Mouse (Mus musculus): ENCODE measurements around the gene Slc4a8. TPM values are rescaled to one million over a fixed set of nuclear protein-coding genes. Genes with fewer than 3 reads are reported as not detected.
"Not testable (repeated sequence)": the region's sequence is repeated elsewhere in the genome, so short reads cannot be mapped to it uniquely, and the experiment has no call there.

The Slc4a8 gene
- polyA plus RNA-seq, 1 experiment from 2014 or later: 8.4 TPM

DNA sequence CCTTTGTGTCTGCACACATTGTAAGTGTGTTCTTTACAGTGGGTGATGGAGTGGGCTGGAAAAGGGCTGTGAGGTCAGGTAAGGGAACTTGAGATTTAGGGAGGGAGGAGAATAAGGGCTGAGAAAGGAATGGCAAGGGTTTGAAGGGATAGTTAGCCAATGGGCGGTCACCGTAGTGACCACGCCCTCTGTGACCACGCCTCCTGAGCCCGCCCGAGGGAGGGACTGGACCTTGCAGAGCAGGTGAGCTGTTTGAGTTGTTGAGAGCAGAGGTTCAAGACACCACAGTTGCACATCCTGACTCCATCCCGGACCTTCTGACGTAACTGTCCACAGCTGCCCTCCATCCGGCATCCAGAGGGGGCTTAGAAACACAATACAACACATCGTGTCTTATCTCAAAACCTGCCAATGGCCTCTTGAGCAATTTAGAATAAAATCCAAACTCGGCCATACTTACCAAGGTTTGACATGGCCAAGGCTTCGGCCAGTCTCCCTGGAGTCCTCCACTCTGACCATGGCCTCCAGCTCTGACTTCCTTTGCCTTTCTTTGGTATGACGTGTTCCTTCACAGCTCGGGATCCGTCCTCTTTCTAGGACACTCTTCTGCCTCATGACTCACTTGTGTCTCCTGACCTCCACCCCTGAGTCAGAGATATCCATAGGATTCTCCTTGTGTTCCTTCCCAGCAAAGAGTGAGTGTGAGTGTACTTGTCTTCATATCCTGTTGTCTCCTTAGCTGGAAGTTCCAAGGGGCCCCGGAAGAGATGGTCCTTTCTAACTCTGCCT lies 2.8 kb downstream of the Slc4a8 start:
- WGBS: 84% methylated on average over 16 of the region's 16 CpGs
- Histone ChIP-seq H3K4me3 (no peak overlapping the region), H3K27me3 (ENCODE audit: low read depth, poor library complexity, severe bottlenecking) (peaks cover 22% of the 10 kb centered on the region), H3K9me3 (replicated peaks) (no peaks in the 10 kb centered on the region), H3K36me3 (peaks cover 8% of the 10 kb centered on the region), H3K27ac (replicated peaks) (no peak overlapping the region), H3K4me1 (peaks cover 30% of the 10 kb centered on the region)
- DNase-seq (ENCODE audit: low spot score): no peak

DNA sequence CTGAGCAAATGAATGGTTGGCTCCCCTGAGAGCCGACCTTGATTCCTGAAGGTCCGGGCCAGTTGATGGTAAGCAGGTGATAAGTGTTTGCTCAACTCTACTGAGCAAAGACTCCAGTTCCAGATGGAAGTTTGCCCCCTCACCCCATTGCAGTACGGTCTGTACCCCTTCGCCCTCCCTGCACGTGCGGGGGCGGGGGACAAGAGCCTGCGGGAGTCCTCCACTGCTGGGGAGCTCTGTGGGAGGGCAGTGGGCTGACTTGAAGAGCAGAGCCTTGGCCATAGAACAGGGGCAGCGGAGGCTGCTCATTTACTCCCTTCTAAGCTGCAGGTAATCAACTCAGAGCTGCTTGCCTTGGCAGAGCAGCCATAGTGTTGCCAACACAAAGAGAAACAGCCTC lies 5.3 kb downstream of the Slc4a8 start:
- no peak overlapping the region for H3K4me3 ChIP-seq
- no peak for DNase-seq (ENCODE audit: low spot score)
- H3K4me1 ChIP-seq: peaks cover 14% of the 10 kb centered on the region
- H3K36me3 ChIP-seq: peaks cover 17% of the 10 kb centered on the region
- peaks cover 22% of the 10 kb centered on the region for H3K27me3 ChIP-seq (ENCODE audit: low read depth, poor library complexity, severe bottlenecking)
- 79% methylated on average over 9 of the region's 9 CpGs for WGBS
- H3K27ac ChIP-seq (replicated peaks): no peak overlapping the region
- no peaks in the 10 kb centered on the region; the same call in 1 of the 2 replicates for H3K9me3 ChIP-seq (replicated peaks)

DNA sequence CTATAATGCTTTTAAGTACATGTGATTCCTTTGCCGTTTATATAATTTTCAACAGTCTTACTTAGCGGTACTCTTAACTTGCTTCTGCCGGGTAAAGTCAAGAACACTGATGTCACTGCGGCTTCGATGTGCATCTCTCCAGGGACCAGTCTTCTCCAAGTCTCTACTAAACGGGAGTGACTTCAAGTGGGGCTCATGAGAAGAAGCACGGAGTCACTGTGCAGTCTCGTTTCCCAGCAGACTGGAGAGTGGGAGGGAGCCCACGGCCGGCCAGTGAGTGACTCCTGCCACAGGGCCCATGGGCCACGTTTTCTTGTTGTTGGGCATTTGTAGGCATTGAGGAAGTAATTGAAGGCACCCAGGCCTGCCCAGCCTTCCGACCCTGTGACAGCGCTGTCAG lies 6.3 kb downstream of the Slc4a8 start:
- 0 out of 2 replicates have a peak, but pooled peaks cover 4% of the 10 kb centered on the region for H3K4me1 ChIP-seq
- no peak overlapping the region for H3K4me3 ChIP-seq
- peaks cover 19% of the 10 kb centered on the region for H3K36me3 ChIP-seq
- H3K27ac ChIP-seq (replicated peaks): no peak overlapping the region
- WGBS: 92% methylated on average over 13 of the region's 13 CpGs
- H3K9me3 ChIP-seq (replicated peaks): no peaks in the 10 kb centered on the region; the same call in 1 of the 2 replicates
- peaks cover 16% of the 10 kb centered on the region for H3K27me3 ChIP-seq (ENCODE audit: low read depth, poor library complexity, severe bottlenecking)
- DNase-seq (ENCODE audit: low spot score): no peak

DNA sequence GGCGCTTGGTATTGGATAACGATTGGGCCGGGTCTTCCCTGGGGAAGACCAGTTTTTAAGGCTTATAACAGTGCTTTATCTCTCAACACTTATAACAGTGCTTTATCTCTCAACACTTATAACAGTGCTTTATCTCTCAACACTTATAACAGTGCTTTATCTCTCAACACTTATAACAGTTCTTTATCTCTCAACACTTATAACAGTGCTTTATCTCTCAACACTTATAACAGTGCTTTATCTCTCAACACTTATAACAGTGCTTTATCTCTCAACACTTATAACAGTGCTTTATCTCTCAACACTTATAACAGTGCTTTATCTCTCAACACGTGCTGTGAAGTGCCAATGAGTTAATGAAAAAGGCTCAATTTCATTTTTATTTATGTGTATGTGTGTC lies 7.5 kb downstream of the Slc4a8 start:
- H3K4me1 ChIP-seq; H3K4me3 ChIP-seq; H3K27ac ChIP-seq (replicated peaks); H3K27me3 ChIP-seq (ENCODE audit: low read depth, poor library complexity, severe bottlenecking); H3K9me3 ChIP-seq (replicated peaks); DNase-seq (ENCODE audit: low spot score): not testable (repeated sequence)
- H3K36me3 ChIP-seq: peaks cover 19% of the 10 kb centered on the region
- WGBS: 88% methylated on average over 4 of the region's 4 CpGs

DNA sequence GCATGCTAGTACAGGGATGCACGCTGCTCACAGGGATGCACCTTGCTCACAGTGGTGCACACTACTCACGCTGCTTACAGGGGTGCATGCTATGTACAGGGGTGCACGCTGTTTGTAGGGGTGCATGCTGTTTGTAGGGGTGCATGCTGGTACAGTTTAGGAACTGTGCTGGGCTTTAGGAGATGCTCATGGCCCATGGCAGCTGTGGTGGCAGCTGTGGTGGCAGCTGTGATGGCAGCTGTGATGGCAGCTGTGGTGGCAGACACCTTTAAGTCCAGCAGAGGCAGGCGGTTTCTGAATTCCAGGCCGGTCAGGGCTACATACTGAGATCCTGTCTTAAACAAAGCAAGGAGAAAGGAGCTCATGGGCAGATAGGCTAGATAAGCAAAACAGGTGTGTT lies 8.8 kb downstream of the Slc4a8 start:
- H3K27me3 ChIP-seq (ENCODE audit: low read depth, poor library complexity, severe bottlenecking): 0 out of 2 replicates have a peak, but pooled peaks cover 3% of the 10 kb centered on the region
- no peak for DNase-seq (ENCODE audit: low spot score)
- H3K9me3 ChIP-seq (replicated peaks): no peaks in the 10 kb centered on the region; the same call in 1 of the 2 replicates
- H3K4me1 ChIP-seq: peaks cover 4% of the 10 kb centered on the region
- H3K36me3 ChIP-seq: peaks cover 19% of the 10 kb centered on the region
- H3K4me3 ChIP-seq: no peak overlapping the region
- WGBS: 95% methylated on average over 5 of the region's 5 CpGs
- no peak overlapping the region for H3K27ac ChIP-seq (replicated peaks)

DNA sequence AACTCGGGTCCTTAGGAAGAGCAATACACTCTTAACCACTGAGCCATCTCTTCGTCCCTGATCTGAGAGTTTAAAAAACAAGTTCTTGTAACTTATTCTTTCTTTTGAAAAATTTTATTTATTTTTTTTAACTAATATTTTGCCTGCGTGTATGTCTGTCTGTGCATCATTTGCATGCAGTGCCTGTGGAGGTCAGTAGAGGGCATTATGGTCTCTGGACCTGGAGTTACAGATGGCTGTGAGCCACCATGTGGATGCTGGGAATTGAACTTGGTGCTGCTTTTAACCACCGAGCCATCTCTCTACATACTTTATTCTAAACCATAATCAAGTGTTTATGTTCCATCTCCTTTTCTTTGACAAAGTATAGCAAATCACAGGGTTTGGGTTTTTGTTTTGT lies 11.1 kb downstream of the Slc4a8 start:
- no peak overlapping the region for H3K4me3 ChIP-seq
- no peak for DNase-seq (ENCODE audit: low spot score)
- no peaks in the 10 kb centered on the region; the same call in 1 of the 2 replicates for H3K9me3 ChIP-seq (replicated peaks)
- no peaks in the 10 kb centered on the region for H3K27me3 ChIP-seq (ENCODE audit: low read depth, poor library complexity, severe bottlenecking)
- H3K27ac ChIP-seq (replicated peaks): no peak overlapping the region
- WGBS: 91% methylated on average over 4 of the region's 4 CpGs
- H3K4me1 ChIP-seq: peaks cover 13% of the 10 kb centered on the region
- peaks cover 19% of the 10 kb centered on the region for H3K36me3 ChIP-seq

DNA sequence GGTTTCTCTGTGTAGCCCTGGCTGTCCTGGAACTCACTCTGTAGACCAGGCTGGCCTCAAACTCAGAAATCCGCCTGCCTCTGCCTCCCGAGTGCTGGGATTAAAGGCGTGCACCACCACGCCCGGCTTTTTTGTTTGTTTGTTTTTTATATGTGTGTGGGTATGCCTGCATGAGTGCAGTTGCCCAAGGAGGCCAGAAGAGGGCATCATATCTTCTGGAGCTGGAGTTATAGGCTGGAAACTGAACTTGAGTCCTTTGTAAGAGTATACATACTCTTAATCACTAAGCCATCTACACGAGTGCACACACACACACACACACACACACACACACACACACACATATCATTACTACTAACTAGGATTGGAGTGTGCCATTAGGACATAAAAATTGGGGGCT lies 12.3 kb downstream of the Slc4a8 start:
- H3K4me3 ChIP-seq; DNase-seq (ENCODE audit: low spot score); H3K27ac ChIP-seq (replicated peaks); H3K9me3 ChIP-seq (replicated peaks); H3K27me3 ChIP-seq (ENCODE audit: low read depth, poor library complexity, severe bottlenecking): not testable (repeated sequence)
- Histone ChIP-seq H3K4me1 (peaks cover 13% of the 10 kb centered on the region), H3K36me3 (peaks cover 12% of the 10 kb centered on the region; the same call in 1 of the 2 replicates)
- WGBS: 97% methylated on average over 6 of the region's 6 CpGs

DNA sequence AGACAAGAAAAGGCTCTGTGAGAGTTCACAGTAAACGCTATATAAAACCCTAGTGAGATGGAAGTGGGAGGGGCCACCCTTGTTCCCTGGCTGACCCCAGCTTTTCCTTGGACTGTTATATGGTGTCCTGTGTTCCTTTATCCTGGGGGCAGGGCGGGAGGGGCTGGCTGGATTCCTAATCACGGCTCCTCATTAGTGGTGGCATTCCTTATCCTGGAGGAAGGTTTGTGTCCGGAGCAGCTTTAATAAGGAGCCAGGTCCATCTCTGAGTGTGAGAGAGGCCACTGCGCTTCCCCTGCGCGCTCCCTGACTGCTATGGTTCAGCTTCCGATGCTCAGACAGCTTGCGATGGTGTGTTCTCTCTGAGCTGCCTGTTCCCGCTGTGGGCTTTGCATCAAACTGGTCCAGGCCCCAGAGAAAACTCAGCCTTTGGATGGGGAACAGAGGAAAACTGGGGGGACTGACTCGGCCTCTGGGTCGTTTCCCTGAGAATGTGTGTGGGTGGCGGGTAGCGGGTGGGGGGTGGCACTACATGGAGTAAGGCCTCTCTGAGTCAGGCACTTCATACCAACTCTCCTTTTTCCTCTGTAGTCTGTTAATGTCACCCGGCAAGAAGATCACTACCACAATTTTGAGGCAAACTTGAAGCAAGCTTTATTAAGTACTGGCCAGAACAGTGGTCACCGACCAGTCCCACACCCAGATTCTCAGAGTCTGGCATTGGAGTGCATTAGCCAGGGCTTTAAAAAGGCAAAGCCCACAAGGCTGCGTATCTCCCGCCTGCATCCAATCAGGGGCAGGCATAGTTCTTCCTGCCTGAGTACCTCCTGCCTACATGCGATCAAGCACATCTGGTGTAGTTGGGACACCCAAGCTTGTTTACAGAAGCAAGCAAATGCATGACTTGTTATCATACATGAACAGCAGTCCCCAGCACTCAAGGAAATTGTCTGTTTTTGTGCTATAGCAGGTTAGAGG lies 13.9 kb downstream of the Slc4a8 start:
- Histone ChIP-seq H3K9me3 (replicated peaks) (no peaks in the 10 kb centered on the region; the same call in 1 of the 2 replicates), H3K27ac (replicated peaks) (no peak overlapping the region), H3K36me3 (peaks cover 6% of the 10 kb centered on the region; the same call in 1 of the 2 replicates), H3K27me3 (ENCODE audit: low read depth, poor library complexity, severe bottlenecking) (no peaks in the 10 kb centered on the region), H3K4me3 (no peak overlapping the region), H3K4me1 (peaks cover 22% of the 10 kb centered on the region)
- no peak for DNase-seq (ENCODE audit: low spot score)
- 57% methylated on average over 19 of the region's 19 CpGs for WGBS

DNA sequence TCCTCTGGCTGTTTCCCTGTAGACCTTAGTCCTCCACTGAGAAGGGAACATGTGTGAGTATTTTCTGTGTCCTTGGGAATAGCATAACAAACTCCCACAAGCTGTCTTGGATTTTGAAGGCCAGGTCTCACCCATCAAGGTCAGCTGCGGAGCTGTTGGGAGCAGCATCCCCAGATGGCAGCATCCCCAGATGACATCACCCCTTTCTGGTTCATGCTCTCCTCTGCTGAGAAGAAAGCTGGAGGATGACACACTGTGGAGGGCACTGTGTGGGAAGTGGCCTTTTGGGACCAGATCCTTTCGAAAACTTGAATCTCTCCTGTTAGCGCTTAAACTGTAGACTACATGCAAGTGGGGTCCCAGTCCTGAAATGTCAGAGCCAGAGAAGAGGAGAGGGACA lies 14.9 kb downstream of the Slc4a8 start:
- Histone ChIP-seq H3K27me3 (ENCODE audit: low read depth, poor library complexity, severe bottlenecking) (no peaks in the 10 kb centered on the region), H3K36me3 (0 out of 2 replicates have a peak, but pooled peaks cover 3% of the 10 kb centered on the region), H3K9me3 (replicated peaks) (no peaks in the 10 kb centered on the region), H3K4me3 (no peak overlapping the region), H3K4me1 (peaks cover 25% of the 10 kb centered on the region), H3K27ac (replicated peaks) (no peak overlapping the region)
- WGBS: 94% methylated on average over 3 of the region's 3 CpGs
- no peak for DNase-seq (ENCODE audit: low spot score)

DNA sequence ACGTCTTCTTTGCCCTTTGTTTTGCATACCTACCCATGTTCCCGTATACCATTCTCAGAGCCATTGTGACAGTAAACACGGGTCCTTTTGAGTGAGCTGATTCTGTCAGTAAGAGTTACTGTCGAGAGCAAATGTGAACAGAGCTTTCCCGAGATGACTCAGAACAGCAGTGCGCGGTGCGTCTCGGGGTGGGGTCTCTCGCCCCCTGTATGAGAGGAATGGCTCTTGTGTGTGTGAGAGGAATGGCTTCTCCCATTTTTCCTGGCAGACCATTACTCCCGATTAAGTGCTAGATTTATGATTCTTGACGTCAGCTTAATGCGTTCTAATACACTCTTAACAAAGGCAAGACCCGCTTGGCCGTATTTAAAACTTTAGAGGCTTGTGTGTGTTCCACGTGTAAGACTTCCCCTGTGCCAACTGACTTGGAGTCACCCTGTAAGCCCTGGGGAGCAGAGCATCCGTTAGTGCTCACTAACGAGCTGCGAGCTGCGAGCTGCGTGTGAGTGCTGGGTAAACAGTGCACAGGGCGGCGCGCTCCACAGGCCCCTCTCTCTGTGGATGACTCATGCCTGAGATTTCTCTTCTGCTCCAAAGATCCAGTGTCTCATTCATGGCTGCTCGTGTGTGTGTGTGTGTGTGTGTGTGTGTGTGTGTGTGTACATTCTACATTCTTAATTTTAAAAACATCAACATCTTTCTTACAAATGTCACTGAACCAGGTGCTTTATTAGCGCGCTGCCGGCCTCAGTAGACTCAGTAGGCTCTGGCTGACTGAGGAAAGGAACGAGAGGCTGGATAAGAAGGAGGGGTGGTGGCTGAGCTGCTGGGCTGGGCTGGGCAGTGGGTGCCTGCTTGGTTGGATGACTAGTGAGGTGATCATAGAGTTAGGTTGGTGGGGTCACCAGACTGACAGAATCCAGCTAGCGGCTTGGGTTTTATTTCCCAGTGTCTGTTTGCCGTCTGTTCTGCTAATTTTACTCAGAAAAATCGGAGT lies 15.8 kb downstream of the Slc4a8 start:
- 0 out of 2 replicates have a peak, but pooled peaks cover 2% of the 10 kb centered on the region for H3K36me3 ChIP-seq
- no peaks in the 10 kb centered on the region for H3K27me3 ChIP-seq (ENCODE audit: low read depth, poor library complexity, severe bottlenecking)
- H3K4me1 ChIP-seq: peaks cover 25% of the 10 kb centered on the region
- DNase-seq (ENCODE audit: low spot score): no peak
- H3K4me3 ChIP-seq: no peak overlapping the region
- 77% methylated on average over 32 of the region's 32 CpGs for WGBS
- no peaks in the 10 kb centered on the region for H3K9me3 ChIP-seq (replicated peaks)
- no peak overlapping the region for H3K27ac ChIP-seq (replicated peaks)

DNA sequence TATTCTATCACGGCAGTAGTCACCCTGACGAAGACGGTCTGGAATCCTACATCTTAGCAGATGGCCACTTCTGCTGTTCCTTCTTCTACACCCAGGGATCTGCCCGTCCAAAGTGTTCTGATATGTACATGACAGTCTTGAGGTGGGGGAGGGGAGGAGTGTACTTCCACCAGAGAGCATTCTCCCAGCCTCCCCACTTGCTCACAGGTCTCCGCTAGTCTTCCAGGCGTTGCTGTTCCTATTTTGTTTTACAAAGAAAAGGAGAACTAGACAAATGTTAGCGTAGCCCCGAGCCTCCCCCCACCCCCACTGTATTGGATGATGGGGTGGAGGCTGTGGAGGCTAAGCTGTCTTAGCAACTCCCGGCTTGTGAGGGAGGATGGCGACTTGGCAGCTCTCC lies 18.3 kb downstream of the Slc4a8 start:
- no peak overlapping the region; the same call in 1 of the 2 replicates for H3K27ac ChIP-seq (replicated peaks)
- peaks cover 25% of the 10 kb centered on the region for H3K4me1 ChIP-seq
- 73% methylated on average over 10 of the region's 10 CpGs for WGBS
- no peak for DNase-seq (ENCODE audit: low spot score)
- H3K4me3 ChIP-seq: no peak overlapping the region
- H3K9me3 ChIP-seq (replicated peaks): peaks cover 7% of the 10 kb centered on the region; the same call in 1 of the 2 replicates
- H3K36me3 ChIP-seq: peaks cover 19% of the 10 kb centered on the region
- H3K27me3 ChIP-seq (ENCODE audit: low read depth, poor library complexity, severe bottlenecking): no peaks in the 10 kb centered on the region

Data from midbrain, embryonic 10.5 days (tissue).